Mouse (Mus musculus) ovary, postnatal 36 days (tissue): ENCODE data around the gene Sox6.

Source experiments
- DNase-seq: peaks from one replicate; pipeline ENCODE4 v3.0.0; 2022; ENCODE audit warnings: low spot score, mixed read lengths

The Sox6 gene

DNA sequence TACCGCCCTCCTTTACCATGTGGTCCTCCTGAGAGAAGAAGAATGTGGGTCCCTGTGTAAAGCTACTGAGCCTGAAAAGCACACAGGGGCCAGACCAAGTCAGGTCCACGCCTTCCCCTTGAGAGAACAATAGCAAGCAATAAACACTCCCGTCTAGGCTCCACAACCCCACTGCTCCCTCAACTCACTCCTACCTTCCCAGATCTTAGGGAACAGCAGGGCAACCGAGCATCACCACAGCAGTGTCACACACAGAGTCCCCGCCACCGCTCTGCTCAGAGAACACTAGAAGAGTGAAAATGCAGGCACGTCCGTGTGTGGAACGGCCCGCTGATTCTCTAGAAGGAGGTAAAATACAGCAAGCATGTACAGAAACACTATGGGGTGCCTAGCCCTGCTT lies 208.2 kb downstream of the Sox6 start:
- DNase-seq = no peak

DNA sequence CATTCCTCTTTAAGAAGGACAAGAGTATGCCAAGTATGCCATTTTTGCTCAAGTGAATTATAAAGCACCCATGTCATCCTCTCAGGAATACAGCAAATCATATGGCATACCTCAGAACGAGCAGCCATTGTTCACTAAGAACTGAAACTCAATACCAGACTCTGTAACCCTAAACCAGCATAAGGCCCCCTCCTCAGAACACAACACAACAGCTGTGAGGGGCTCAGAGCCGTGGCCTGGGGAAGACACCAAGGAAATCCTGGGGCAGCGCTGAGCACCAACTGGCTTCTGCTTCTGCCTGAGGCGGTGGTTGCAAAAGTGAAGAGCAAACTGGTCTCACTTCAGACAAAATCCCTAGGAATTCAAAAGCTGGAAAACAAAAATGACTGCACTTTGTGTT lies 208.8 kb downstream of the Sox6 start:
- no peak for DNase-seq

DNA sequence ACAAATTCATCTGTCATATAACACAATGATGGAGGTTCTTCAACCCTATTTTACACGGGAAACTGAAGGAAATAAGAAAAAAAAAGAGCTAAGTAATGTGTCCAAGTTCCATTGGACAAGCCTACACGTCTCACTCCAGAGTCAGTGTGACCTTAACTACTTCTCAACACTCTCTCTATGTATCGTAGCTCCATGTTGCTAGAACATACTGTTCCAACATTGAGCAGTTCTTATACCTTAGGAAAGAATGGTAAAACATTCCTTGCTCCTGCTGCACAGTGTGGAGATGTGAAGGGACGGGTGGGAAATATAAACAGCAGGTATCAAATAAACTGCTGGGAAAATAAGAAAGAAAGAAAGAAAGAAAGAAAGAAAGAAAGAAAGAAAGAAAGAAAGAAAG lies 209.3 kb downstream of the Sox6 start:
- no peak for DNase-seq

DNA sequence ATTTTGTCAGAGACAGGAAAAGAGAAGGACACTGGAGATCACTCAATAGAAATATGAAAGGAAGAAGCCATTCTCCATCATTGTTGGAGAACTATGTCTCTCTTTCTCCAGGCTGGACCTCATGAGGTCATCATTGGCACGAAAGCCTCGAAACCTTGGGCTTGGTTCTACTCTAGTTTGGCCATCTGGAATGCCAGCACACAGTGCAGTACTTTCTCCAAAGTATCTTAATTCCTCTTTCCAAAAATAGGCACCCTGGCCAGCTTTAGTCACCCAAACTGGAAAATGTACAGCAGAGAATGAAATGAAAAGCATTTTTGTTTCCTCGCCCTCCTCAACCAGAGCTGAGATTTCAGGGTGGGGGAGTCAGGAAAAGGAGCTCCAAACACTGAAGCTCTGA lies 213.3 kb downstream of the Sox6 start:
- DNase-seq = no peak

DNA sequence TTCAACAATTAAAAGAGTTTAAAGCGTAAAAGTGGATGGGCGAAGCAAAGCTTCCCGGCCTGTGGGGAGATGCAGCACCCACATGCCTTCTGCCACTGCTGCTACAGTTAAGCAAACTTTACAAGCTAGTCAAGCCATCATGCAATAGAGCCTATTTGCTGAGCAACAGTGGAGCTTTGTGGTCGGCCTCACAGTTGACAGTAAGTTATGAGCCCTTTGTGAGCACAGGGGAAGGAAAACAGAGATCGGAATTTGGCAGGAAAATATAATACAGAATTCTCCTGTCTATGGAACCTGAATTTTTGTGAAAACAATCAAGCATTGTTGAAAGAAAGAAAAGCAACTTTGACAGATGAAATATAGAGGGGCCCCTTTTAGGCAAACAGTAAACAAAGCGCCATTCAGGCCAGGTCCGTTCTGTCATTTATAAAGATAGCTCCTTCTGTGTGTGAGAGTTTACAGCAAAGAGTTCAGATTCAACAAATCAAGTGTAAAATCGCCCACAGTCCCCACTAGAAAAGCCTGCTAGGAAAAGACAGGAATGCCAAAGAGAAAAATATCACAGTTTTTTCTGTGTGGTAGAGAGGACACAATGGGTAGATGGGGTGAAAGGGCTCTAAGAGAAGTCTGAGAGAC lies 213.9 kb downstream of the Sox6 start:
- DNase-seq = no peak

DNA sequence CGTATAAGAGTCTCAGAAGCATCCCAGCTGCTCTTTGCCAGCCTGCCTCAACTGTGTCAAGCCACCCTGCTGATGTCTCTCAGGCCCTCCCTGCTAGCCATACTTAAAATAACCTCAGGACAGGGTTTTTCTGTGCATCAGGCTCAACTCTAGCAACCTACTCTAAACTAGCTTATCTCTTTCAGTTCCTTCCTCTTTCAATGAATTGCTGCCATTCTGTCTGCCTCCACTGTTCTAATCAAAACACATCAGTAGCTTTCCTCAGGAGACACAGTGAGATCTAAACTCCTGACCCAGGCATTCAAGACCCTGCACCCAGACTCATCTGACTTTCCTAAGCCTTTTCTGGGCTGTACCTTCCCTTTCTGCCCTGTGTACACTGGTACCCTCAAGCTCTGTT lies 219.5 kb downstream of the Sox6 start:
- no peak for DNase-seq

DNA sequence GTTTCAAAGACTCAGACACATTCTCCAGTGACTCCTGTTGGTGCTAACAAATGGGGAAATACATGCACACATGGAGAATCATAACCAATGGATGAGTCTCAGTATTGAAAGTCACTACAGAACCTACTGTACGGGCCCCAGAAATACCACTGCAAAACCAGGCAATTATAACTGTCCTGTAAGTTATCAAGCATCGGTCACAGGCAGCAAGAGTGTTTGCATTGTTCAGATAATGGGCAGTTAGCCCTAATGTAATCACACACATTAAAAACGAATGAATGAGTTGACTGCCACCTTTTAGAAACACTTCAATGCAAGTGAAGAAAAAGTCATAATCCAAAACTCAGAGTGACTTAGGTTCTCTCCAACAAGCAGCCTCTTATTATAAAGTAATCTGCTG lies 235.3 kb downstream of the Sox6 start:
- DNase-seq = no peak

DNA sequence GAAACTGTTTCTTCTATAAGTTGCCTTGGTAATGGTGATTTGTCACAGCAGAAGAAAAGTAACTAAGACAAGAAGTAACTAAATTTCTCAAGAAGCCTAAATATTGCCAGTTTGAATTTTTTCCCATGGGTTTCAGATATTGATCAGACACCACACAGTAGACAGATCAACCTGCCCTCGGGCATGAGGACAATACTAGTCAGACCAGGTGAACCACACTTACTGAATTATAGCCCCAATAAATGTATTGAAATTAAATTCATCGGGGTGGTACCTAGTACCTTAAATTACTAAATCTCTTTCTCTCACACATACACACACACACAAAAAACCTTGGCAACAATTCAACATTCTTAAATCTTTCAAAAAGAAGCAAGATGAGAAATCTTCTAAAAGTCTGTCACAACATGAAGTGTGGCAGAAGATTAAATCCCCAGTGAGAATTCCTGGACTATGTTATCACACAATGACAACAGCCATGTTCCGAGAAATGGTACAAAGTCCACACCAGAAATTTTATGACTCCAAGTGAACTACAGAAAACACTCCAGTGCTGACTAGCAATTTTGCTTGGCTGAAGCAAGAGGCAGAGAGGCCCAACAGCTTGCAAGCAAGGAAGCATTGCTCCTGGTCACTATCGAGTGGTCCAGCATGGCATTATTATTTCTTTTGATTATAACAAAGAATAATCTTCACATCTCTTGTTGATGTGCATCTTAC lies 244.3 kb downstream of the Sox6 start:
- no peak for DNase-seq

DNA sequence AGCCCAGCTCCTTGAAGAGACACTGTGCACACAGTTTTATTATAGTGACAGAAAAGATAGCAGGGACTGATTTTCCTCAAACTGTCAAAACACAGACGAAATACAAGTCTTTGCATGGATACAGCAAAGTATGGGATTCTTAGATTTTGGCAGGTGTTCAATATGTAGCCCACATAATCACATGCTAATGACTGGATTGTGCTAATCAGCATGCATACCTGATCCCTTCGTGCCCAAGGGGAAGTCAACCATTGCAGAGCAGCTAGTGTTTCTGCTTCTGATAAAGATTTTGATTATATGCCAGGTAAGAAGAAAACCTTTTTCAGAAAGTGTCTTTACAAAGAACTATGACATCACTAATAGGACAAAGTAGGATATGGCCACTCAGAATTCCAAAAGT lies 245.8 kb downstream of the Sox6 start:
- no peak for DNase-seq

DNA sequence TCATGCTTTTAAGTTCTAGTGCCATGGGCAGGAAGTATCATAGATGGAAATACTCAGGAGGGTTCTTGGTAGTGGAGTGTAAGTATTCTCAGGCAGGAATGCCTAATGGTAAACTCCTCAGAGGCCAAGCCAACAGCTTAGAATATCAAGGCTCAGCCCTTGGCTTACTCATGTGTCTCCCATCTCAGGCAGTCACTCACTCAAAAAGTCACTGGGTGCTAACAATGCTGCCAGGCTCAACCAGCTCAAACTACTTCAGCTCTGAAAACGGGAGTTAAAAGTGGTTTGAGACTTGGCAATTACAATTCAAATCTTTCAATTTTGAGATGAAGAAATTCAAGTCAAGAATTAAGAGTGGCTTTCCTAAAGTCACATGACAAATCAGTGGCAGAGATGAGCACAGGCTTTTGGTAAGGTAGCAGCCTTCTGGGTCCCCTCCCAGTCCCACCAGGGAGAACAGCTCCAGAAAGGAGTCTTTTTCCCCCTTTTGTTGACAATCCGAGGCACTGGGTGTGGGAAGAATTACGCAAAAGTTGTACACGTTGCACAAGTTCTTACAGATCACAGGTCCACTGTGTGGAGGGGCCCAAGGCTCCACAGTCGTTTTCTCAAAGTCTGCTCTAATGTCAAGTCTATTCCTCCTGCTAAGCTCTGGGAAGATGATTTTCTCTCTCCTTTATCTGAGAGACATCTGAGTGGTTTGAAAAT lies 249.3 kb downstream of the Sox6 start:
- DNase-seq = no peak

DNA sequence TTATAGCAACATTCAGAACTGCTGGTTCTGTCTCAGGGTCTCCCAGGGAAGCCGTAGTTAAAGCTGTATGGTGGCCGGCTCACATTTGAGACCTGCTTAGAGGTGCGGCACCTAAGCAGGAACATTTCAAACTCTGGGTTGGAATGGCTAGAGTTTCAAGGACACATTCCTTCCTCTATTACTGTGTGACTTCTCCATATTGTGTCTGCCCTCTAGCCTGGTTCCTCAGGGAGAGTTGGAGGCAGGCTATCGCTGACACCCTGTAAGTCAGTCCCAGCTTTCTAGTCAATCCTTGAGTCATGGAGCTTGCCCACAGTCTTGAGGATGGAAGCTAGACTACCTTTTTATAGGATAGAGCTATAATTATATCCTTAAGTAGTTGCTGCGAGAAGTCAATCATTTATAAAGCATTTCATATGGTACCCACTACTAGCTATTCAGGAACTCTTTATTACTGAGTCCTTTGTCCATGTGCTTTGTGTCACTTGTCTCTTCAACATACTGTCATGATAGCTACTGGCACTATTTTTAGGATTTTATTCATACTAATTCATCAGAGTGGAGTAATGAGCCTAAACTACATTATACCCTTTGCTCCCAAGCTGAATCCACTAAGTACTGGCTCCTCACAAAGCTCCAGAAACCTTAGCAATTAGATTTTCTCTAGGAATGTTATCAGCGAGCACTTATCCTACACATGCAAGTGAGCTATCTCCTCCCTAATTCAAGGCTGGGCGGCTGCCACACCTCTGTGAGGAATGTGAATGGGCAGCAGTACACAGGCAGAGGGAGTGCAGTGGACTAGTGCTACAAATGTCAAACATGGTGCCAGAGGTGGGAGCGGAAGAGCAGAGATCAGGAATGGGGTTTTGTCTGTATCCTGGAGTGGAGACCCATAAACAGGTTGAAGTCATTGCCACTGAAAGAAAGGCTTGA lies 254.3 kb downstream of the Sox6 start:
- no peak for DNase-seq

DNA sequence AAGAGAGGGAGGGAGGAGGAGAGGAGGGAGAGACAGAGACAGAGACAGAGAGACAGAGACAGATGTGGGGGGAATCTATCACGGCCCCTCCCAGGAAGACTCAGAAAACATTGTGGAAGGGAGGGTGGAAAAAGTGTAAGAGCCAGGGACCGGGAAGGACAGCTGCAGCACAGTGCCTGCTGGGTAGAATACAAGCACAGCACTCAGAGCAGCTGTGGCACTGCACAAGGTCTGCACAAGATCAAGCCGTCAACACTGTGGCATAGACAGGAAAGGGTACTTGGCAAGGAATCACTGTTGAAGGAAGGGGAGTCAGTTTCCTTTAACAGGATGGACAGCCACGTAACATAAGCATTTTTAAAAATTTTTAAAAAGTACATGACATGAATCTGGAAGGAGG lies 258.4 kb downstream of the Sox6 start:
- no peak for DNase-seq

DNA sequence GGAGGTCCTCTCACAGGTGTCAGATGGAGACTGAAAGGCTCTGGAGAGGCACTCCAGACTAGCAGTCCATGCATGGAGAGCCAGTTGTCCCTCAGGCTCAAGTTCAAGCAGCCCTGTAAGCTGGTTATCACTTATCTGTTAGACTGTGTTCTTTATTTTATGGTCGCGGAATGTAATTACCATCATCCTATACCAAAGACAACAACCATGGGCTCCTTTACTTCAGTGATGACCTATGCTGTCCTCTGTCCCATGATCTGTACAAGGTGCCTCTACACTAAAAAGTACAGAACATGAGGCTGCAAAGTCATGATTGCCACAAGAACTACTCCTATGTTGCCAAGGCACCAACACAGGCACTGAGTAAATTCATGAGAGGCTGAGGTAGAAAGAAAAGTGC lies 259.1 kb downstream of the Sox6 start:
- no peak for DNase-seq

DNA sequence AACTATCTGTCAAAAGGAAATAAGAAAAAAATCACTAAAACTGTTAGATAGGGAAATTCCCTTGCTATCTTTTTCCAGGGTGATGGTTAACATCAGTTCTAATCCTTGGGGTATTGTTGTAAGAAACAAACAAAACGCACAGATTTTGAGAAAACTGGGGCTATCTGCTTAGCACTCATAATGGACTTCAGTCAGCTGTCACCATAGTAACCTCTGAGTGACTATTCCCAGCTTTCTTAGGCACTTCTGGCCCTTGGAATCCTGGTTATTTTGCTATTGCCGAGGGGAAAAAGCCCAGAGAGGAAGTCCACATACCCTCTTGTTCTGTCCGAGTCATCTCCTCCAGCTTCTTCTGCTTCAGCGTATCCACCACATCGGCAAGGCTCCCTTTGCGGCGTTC lies 261.9 kb downstream of the Sox6 start:
- no peak for DNase-seq

DNA sequence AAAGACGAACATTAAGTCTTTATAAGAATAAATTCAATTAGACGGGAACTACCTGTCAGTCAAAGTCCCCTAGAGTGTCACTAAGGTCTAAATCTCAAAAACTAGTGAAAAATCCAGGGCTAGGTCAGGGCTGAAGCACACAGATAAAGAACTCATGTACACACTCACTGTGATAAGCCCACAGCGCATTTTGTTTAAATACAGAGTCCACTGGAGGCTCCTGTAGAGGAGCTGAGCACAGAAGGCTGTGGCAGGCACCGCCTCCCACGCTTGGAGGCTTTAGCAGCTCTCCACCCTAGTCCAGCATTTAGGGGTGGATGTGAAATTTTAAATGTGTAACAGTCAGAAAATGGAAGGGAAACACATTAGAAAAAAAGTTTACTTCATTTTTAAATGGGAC lies 262.3 kb downstream of the Sox6 start:
- no peak for DNase-seq

DNA sequence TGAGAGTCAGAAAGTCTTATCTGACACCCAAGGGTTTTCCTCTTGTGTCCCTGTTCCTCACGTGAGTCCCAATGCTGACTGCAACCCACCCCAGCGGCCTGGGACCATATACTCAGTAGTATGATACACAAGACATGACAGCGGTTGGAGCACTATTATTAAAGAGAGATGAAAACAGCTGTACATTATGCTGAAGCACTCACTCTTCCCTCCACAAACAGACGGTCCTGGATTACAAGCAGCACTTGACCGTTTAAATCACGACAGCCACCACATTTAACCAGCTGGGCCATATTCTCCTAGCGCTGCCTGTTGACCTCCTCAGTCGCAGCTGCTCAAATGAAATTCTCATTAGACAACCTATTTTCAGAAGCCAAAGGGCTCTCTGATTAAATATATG lies 272.3 kb downstream of the Sox6 start:
- no peak for DNase-seq

DNA sequence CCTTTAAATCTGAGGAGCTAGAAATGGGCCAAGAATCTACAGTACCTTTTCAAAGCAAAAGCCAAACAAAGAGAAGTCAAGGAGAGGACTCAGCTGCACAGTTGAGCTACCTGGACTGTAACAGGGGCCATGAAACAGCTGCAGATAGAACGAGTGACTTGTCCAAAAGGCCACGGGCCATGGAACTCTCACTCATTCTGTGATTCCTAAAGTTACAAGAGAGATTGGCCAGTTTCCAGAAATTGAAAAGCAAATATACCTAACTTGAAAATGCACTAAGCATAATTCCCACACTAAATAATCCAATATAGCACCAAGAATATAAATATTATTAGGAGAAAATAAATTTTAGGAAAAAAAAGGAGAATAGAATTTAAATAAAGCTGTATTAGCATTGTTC lies 274.7 kb downstream of the Sox6 start:
- no peak for DNase-seq

DNA sequence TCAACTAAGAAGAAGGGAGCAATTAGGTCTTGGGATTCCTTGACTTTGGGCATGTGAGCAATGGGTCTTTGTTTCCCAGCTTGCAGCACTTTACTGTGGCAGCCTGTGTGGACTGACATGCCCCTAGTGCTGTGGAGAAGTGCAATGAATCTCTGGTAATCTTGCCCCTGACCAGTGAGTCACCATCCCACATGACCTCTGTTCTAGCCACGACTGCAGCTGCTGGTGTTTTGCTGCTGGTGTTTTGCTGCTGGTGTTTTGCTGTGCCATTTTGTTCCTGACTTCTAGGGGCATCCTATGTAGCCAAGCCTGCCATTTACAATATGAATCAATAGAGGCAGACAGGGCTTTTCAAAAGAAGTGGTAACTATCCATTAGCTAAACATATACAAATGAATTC lies 280.4 kb downstream of the Sox6 start:
- DNase-seq = no peak

DNA sequence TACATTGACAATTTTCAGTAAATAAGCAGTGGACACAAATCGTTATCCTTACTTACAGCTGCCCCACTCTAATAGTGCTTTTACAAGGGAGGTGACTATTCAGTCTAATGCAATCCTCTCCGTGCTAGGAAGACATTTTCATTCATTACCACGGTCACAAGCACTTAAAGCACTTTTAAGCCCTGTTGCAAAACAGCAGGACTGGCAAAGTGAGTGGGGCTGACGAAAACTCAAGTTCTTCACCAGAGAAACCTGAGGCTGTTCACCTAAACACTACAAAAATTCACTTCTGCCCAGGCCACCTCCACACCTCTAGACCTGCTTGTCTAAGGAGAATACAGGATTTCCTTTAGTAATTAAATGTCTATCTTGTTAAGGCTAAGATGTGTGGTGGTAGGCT lies 283.3 kb downstream of the Sox6 start:
- DNase-seq = no peak

DNA sequence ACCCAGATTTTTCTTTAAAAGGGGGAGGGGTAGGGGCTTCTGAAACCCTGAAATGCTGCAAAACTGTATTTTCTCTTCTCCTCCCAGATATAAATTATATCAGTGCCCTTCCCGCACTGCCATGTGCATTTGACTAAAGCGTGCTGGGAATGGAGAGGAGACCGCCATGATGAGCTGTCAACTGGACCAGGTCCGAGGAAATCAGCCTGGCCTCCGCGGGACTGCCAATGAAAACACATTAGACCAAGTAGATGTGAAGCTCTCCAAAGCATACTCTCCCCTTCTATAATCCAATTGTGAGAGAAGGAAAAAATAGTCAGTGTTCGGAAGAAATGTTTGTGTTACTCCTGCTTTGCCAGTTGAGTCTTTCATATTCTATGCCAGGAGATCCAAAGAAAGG lies 284.4 kb downstream of the Sox6 start:
- no peak for DNase-seq

DNA sequence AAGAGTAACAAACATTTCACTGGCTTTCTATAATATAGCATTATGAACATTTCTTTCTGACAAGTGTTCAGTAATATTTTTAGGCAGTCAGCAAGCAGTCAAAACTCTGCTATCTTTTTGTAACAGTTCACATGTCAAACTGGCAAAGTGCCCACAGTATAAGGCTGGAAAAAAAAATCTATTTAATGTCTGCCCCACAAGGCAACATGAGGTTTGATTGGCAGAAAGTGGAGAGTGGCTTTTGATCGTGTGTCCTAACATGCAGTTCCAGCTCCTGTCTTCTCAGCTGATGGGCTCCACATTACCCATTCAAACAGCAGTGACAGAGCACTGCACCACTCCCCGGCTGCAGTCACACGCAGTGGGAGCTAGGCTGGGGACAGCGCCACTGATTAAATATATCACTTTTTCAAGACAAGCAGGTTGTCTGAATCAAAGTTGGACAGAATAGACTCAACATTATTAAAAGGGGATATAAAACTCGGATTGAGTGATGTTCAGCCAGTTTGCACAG lies 286.4 kb downstream of the Sox6 start:
- DNase-seq = no peak

DNA sequence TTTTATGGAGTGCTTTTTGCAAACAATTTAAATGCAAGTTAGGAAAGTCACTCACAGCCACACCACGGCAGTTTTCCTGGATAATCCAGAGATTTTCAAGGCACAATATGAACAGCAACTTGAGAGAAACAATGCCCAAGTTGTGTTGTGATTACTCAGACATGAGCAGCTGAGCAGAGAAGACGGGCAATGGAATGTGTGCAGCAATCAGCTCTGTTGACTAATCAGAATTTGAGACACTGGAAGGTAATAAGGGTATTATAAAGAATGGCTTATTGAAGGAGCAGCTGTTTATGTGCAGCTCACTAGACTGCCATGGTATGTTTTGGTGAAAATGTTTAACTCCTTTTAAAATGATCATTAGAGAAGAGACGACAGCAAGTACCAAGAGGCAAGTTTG lies 287.5 kb downstream of the Sox6 start:
- no peak for DNase-seq
